Mouse (Mus musculus) bone marrow macrophage, adult 2 months (primary cell): ENCODE measurements around the gene Inmt.

Experiments used
- CTCF ChIP-seq: IDR thresholded peaks from 2 replicates; pipeline ENCODE4 v1.5.1; 2012; ENCODE audit warnings: low read depth, mild to moderate bottlenecking, low read length, moderate library complexity
- POLR2A ChIP-seq: IDR thresholded peaks from 2 replicates; pipeline ENCODE4 v1.6.1; 2012; ENCODE audit warnings: mild to moderate bottlenecking, low read depth, low read length, borderline replicate concordance

GRCm38 (mm10) chr6:55191537-55191936 lies 16.7 kb upstream of the Inmt start:
- no peak for TF ChIP-seq CTCF
- TF ChIP-seq POLR2A: no peak
